Mouse (Mus musculus): ENCODE data around the gene Agtpbp1. TPM values are rescaled to one million over a fixed set of nuclear protein-coding genes. Genes with fewer than 3 reads are reported as not detected.
"Not testable (repeated sequence)": the region's sequence is repeated elsewhere in the genome, so short reads cannot be mapped to it uniquely, and the experiment has no call there.

Gene Agtpbp1
- polyA plus RNA-seq, 1 experiment from 2014 or later, result 18.6 TPM

GRCm38 (mm10) chr13:59613868-59614267 lies 28.8 kb upstream of the Agtpbp1 start:
- Histone ChIP-seq H3K4me1 (ENCODE audit: control insufficient read depth, insufficient read depth, low read length) (no peaks in the 10 kb centered on the region), H3K27ac (ENCODE audit: low read depth, low read length) (no peak overlapping the region), H3K9me3 (ENCODE audit: control insufficient read depth, low read length) (no peaks in the 10 kb centered on the region), H3K27me3 (ENCODE audit: control insufficient read depth, insufficient read depth, low read length) (no peaks in the 10 kb centered on the region), H3K4me3 (ENCODE audit: low read length) (no peak overlapping the region), H3K9ac (ENCODE audit: low read depth, low read length) (no peak overlapping the region), H3K36me3 (ENCODE audit: control insufficient read depth, insufficient read depth, low read length) (peaks cover 75% of the 10 kb centered on the region), H3K4me2 (replicated peaks; ENCODE audit: low read depth, low read length) (no peak overlapping the region)
- 84% methylated on average over 4 of the region's 4 CpGs for whole genome bisulfite sequencing
- no peak for ATAC-seq (ENCODE audit: low FRiP score, low TSS enrichment)

DNA sequence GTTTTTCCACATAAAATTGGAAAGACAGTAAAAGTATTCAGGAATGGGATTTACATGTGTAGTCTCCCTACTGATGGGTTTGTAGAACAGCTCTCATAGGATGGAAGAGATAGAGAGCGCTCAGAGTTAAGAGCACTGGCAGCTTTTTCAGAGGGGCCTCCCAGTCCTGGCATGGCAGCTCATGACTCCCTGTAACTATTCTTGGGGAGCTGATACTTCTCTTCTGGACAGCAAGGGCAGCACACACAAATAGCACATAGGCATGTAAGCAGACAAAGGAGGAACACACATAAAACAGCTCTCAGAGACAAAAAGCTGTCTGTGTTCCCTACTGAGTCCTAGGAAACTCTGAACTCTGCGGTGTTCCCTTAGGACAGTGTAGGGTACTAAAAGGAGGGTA lies 25.4 kb upstream of the Agtpbp1 start:
- Histone ChIP-seq H3K36me3 (ENCODE audit: control insufficient read depth, insufficient read depth, low read length) (peaks cover 79% of the 10 kb centered on the region), H3K9ac (ENCODE audit: low read depth, low read length) (no peak overlapping the region), H3K4me3 (ENCODE audit: low read length) (no peak overlapping the region), H3K27ac (ENCODE audit: low read depth, low read length) (no peak overlapping the region), H3K4me1 (ENCODE audit: control insufficient read depth, insufficient read depth, low read length) (no peaks in the 10 kb centered on the region), H3K4me2 (replicated peaks; ENCODE audit: low read depth, low read length) (no peak overlapping the region), H3K9me3 (ENCODE audit: control insufficient read depth, low read length) (no peaks in the 10 kb centered on the region), H3K27me3 (ENCODE audit: control insufficient read depth, insufficient read depth, low read length) (no peaks in the 10 kb centered on the region)
- WGBS, result 100% methylated on average over 2 of the region's 2 CpGs
- no peak for ATAC-seq (ENCODE audit: low FRiP score, low TSS enrichment)

DNA sequence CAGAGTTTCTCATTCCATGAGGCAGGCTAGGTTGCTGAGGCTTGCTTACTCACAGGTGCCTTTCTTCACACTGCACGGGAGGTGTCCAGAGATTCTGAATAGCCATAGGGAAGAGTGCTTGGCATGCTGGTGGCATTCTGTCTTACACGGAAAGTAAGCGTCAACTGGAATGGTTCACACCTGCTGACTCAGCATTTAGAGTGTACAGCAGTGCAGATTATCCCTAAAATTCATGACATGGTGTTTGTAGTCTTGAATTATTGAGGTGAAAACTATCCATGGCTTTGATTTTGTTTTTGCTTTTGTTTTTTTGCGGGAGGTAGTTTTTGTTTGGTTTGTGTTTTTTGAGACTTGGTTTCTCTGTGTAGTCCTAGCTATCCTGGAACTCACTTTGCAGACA lies 24.9 kb upstream of the Agtpbp1 start:
- no peak overlapping the region for H3K4me3 ChIP-seq (ENCODE audit: low read length)
- no peaks in the 10 kb centered on the region for H3K27me3 ChIP-seq (ENCODE audit: control insufficient read depth, insufficient read depth, low read length)
- no peak overlapping the region for H3K4me2 ChIP-seq (replicated peaks; ENCODE audit: low read depth, low read length)
- ATAC-seq (ENCODE audit: low FRiP score, low TSS enrichment), result no peak
- no peaks in the 10 kb centered on the region for H3K4me1 ChIP-seq (ENCODE audit: control insufficient read depth, insufficient read depth, low read length)
- H3K27ac ChIP-seq (ENCODE audit: low read depth, low read length), result no peak overlapping the region
- H3K36me3 ChIP-seq (ENCODE audit: control insufficient read depth, insufficient read depth, low read length), result peaks cover 78% of the 10 kb centered on the region
- 95% methylated on average over 4 of the region's 4 CpGs for WGBS
- H3K9me3 ChIP-seq (ENCODE audit: control insufficient read depth, low read length), result no peaks in the 10 kb centered on the region
- no peak overlapping the region for H3K9ac ChIP-seq (ENCODE audit: low read depth, low read length)

DNA sequence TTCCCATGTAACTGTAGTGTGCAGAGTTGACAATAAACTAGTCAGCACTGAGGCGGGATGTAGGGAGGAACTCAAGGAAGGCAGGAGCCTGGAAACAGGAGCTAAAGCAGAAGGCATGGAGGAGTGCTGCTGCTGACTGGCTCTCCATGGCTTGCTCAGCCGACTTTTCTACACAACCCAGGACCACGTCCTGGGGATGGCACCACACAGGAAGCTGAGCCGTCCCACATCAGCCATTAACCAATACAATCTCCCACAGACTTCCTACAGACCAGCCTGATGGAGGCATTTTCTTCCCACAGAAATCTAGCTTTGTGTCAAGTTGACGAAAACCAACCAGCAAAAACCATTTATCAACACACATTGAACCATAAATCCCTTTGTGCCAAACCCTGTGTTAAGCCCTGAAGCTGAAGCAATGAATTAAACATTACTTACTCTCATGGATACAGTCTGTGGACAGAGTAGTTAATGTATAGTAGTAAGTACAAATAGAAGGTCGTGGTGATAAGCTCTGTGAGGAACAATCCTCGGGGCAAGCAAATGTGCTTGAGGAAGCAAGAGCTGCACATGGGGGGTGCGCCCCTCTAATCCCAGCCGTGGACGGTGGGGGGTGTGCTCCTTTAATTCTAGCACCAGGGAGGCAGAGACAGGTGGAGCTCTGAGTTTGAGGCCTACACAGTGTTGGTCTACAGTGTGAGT lies 20.3 kb upstream of the Agtpbp1 start:
- H3K27me3 ChIP-seq (ENCODE audit: control insufficient read depth, insufficient read depth, low read length), result no peaks in the 10 kb centered on the region
- ATAC-seq (ENCODE audit: low FRiP score, low TSS enrichment), result no peak
- no peaks in the 10 kb centered on the region for H3K4me1 ChIP-seq (ENCODE audit: control insufficient read depth, insufficient read depth, low read length)
- WGBS, result 82% methylated on average over 10 of the region's 10 CpGs
- no peak overlapping the region for H3K4me3 ChIP-seq (ENCODE audit: low read length)
- no peak overlapping the region for H3K27ac ChIP-seq (ENCODE audit: low read depth, low read length)
- no peaks in the 10 kb centered on the region for H3K9me3 ChIP-seq (ENCODE audit: control insufficient read depth, low read length)
- H3K36me3 ChIP-seq (ENCODE audit: control insufficient read depth, insufficient read depth, low read length), result peaks cover 83% of the 10 kb centered on the region
- no peak overlapping the region for H3K9ac ChIP-seq (ENCODE audit: low read depth, low read length)
- no peak overlapping the region for H3K4me2 ChIP-seq (replicated peaks; ENCODE audit: low read depth, low read length)

DNA sequence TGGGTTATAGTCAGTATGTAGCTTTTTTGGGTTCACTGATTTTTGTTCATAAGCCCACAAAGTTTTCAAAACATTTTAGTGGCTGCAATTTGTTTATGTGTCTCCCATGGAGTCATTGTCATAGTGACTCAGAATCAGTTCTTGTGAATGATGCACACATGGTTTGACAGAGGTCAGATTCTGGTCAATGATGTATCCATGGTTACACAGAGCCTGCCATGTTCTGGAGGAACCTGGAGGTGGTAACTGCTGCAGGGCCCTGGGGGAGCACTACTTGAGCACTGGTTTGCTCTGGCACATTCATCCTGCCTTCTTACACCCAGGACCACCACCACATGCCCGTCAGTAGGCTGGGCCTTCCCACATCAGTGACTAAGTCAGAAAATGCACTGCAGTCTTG lies 19.5 kb upstream of the Agtpbp1 start:
- Histone ChIP-seq H3K9ac (ENCODE audit: low read depth, low read length) (no peak overlapping the region), H3K9me3 (ENCODE audit: control insufficient read depth, low read length) (no peaks in the 10 kb centered on the region), H3K27me3 (ENCODE audit: control insufficient read depth, insufficient read depth, low read length) (no peaks in the 10 kb centered on the region), H3K27ac (ENCODE audit: low read depth, low read length) (no peak overlapping the region), H3K4me1 (ENCODE audit: control insufficient read depth, insufficient read depth, low read length) (no peaks in the 10 kb centered on the region), H3K36me3 (ENCODE audit: control insufficient read depth, insufficient read depth, low read length) (peaks cover 83% of the 10 kb centered on the region), H3K4me2 (replicated peaks; ENCODE audit: low read depth, low read length) (no peak overlapping the region), H3K4me3 (ENCODE audit: low read length) (no peak overlapping the region)
- whole genome bisulfite sequencing, result 94% methylated on average over 1 of the region's 1 CpGs
- no peak for ATAC-seq (ENCODE audit: low FRiP score, low TSS enrichment)

DNA sequence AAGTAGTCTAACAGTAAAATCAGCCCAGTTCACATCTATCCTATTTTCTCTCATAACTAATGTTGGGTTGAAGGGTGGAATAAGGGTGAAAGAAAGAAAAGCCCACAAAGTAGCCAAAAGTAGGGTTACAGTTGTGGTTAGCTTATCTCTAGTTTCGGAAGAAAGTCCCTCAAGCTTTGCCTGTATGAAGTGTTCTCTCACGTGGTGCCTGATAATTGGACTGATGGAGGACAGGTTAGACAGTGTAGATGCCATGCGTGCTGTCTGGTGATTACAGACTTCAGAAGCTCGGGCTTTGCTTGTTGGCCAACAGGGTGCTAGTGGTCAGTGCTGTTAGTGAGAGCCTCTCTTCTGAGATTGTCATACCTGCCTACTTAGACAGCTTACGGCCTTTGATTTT lies 18.1 kb upstream of the Agtpbp1 start:
- Histone ChIP-seq H3K4me3 (ENCODE audit: low read length) (no peak overlapping the region), H3K9me3 (ENCODE audit: control insufficient read depth, low read length) (no peaks in the 10 kb centered on the region), H3K36me3 (ENCODE audit: control insufficient read depth, insufficient read depth, low read length) (peaks cover 74% of the 10 kb centered on the region), H3K4me1 (ENCODE audit: control insufficient read depth, insufficient read depth, low read length) (no peaks in the 10 kb centered on the region), H3K27ac (ENCODE audit: low read depth, low read length) (no peak overlapping the region), H3K9ac (ENCODE audit: low read depth, low read length) (no peak overlapping the region), H3K4me2 (replicated peaks; ENCODE audit: low read depth, low read length) (no peak overlapping the region), H3K27me3 (ENCODE audit: control insufficient read depth, insufficient read depth, low read length) (no peaks in the 10 kb centered on the region)
- WGBS, result 97% methylated on average over 5 of the region's 5 CpGs
- no peak for ATAC-seq (ENCODE audit: low FRiP score, low TSS enrichment)

DNA sequence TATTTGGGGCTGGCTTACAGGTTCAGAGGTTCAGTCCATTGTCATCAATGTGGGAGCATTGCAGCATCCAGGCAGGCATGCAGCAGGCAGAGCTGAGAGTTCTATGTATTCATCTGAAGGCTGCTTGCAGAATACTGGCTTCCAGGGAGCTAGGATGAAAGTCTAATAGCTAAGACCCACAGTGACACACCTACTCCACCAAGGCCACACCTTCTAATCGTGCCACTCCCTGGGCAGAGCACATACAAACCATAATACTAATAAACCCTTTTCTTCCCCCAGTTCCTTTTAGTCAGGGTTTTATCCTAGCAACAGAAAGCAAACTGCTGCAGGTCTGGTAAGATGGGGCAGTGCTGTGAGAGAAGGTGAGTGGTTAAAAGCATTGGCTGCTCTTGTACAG lies 7.6 kb upstream of the Agtpbp1 start:
- H3K9ac ChIP-seq (ENCODE audit: low read depth, low read length), result no peak overlapping the region
- H3K36me3 ChIP-seq (ENCODE audit: control insufficient read depth, insufficient read depth, low read length), result peaks cover 66% of the 10 kb centered on the region
- H3K4me1 ChIP-seq (ENCODE audit: control insufficient read depth, insufficient read depth, low read length), result peaks cover 3% of the 10 kb centered on the region; the same call in 1 of the 2 replicates
- 97% methylated on average over 1 of the region's 1 CpGs for WGBS
- no peak overlapping the region for H3K4me2 ChIP-seq (replicated peaks; ENCODE audit: low read depth, low read length)
- H3K27ac ChIP-seq (ENCODE audit: low read depth, low read length), result no peak overlapping the region
- H3K9me3 ChIP-seq (ENCODE audit: control insufficient read depth, low read length), result no peaks in the 10 kb centered on the region
- ATAC-seq (ENCODE audit: low FRiP score, low TSS enrichment), result no peak
- H3K4me3 ChIP-seq (ENCODE audit: low read length), result no peak overlapping the region
- H3K27me3 ChIP-seq (ENCODE audit: control insufficient read depth, insufficient read depth, low read length), result no peaks in the 10 kb centered on the region

DNA sequence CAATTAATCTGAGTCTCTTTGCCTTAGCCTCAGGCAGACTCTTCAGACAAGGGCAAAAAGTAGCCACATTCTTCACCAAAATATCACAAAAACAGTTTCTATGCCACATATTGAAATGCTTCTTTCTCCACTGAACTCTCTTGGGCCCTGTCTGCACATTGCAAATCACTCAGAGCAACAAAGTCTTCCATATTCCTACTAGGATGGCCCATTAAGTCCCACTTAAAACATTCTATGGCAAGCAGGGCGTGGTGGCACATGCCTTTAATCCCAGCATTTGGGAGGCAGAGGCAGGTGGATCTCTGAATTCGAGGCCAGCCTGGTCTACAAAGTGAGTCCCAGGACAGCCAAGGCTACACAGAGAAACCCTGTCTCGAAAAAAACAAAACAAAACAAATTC lies 7.0 kb upstream of the Agtpbp1 start:
- peaks cover 66% of the 10 kb centered on the region for H3K36me3 ChIP-seq (ENCODE audit: control insufficient read depth, insufficient read depth, low read length)
- not testable (repeated sequence) for H3K27me3 ChIP-seq (ENCODE audit: control insufficient read depth, insufficient read depth, low read length); H3K4me1 ChIP-seq (ENCODE audit: control insufficient read depth, insufficient read depth, low read length); H3K27ac ChIP-seq (ENCODE audit: low read depth, low read length); ATAC-seq (ENCODE audit: low FRiP score, low TSS enrichment); H3K4me2 ChIP-seq (replicated peaks; ENCODE audit: low read depth, low read length); H3K9me3 ChIP-seq (ENCODE audit: control insufficient read depth, low read length); H3K4me3 ChIP-seq (ENCODE audit: low read length); H3K9ac ChIP-seq (ENCODE audit: low read depth, low read length)
- WGBS, result 92% methylated on average over 3 of the region's 3 CpGs

- WGBS, result 91% methylated on average over 4 of the region's 4 CpGs
- peaks cover 55% of the 10 kb centered on the region for H3K36me3 ChIP-seq (ENCODE audit: control insufficient read depth, insufficient read depth, low read length)
Observed at GRCm38 (mm10) chr13:59590691-59591090, 5.7 kb upstream of the Agtpbp1 start.

More at GRCm38 (mm10) chr13:59590691-59591090, 5.7 kb upstream of the Agtpbp1 start:
- H3K9ac ChIP-seq (ENCODE audit: low read depth, low read length), result no peak overlapping the region
- no peak overlapping the region for H3K4me3 ChIP-seq (ENCODE audit: low read length)
- no peak overlapping the region for H3K4me2 ChIP-seq (replicated peaks; ENCODE audit: low read depth, low read length)
- H3K9me3 ChIP-seq (ENCODE audit: control insufficient read depth, low read length), result no peaks in the 10 kb centered on the region
- ATAC-seq (ENCODE audit: low FRiP score, low TSS enrichment), result no peak
- no peaks in the 10 kb centered on the region for H3K27me3 ChIP-seq (ENCODE audit: control insufficient read depth, insufficient read depth, low read length)
- H3K4me1 ChIP-seq (ENCODE audit: control insufficient read depth, insufficient read depth, low read length), result peaks cover 20% of the 10 kb centered on the region
- no peak overlapping the region for H3K27ac ChIP-seq (ENCODE audit: low read depth, low read length)

All from kidney, embryonic 14.5 days (tissue).